Mouse (Mus musculus) kidney, embryonic 15.5 days (tissue): ENCODE data around the gene Smad3. TPM values are rescaled to one million over a fixed set of nuclear protein-coding genes. Genes with fewer than 3 reads are reported as not detected.

Experiments
- ATAC-seq: fragments of 200-750 bp; cut with Nextera tagmentation; replicated peaks from 2 replicates; pipeline ENCODE4 v1.8.0; 2017; ENCODE audit warnings: moderate TSS enrichment; ENCODE audit not compliant: low FRiP score
- H3K27ac ChIP-seq: fragments of 300-500 bp; sonication (generic); 2 replicates; pipeline ENCODE4 v1.5.1; 2015; ENCODE audit warnings: mild to moderate bottlenecking, inconsistent platforms
- H3K27me3 ChIP-seq: fragments of 300-500 bp; sonication (generic); 2 replicates; pipeline ENCODE4 v1.6.1; 2015; ENCODE audit warnings: inconsistent platforms
- H3K36me3 ChIP-seq: fragments of 300-500 bp; sonication (generic); 2 replicates; pipeline ENCODE4 v1.6.1; 2015; ENCODE audit warnings: inconsistent platforms
- H3K4me1 ChIP-seq: fragments of 300-500 bp; sonication (generic); 2 replicates; pipeline ENCODE4 v1.6.1; 2015; ENCODE audit warnings: inconsistent platforms
- H3K4me2 ChIP-seq: fragments of 300-500 bp; sonication (generic); 2 replicates; pipeline ENCODE4 v1.6.1; 2015; ENCODE audit warnings: moderate library complexity, mild to moderate bottlenecking, inconsistent platforms
- H3K4me3 ChIP-seq: fragments of 300-500 bp; sonication (generic); replicated peaks from 2 replicates; pipeline ENCODE4 v1.5.1; 2015; ENCODE audit warnings: mild to moderate bottlenecking, inconsistent platforms
- H3K9ac ChIP-seq: fragments of 300-500 bp; sonication (generic); 2 replicates; pipeline ENCODE4 v1.6.1; 2015; ENCODE audit warnings: mild to moderate bottlenecking, inconsistent platforms
- H3K9me3 ChIP-seq: fragments of 300-500 bp; sonication (generic); replicated peaks from 2 replicates; pipeline ENCODE4 v1.6.1; 2016; ENCODE audit warnings: inconsistent platforms
- WGBS: fragments of 180-500 bp; shearing (Covaris S2); methylation state at CpG from one replicate; pipeline ENCODE4 v1.1.7; 2015; ENCODE audit warnings: mixed read lengths; 5-methylcytosine and 5-hydroxymethylcytosine counted together
- polyA plus RNA-seq: library from polyadenylated mRNA; unstranded; fragments of >200 nt; fragmentation: Nextera tagmentation; extraction: Ambion mirVana; gene quantifications from 2 replicates; pipeline ENCODE4 v1.2.1, GENCODE M21; 2015

The Smad3 gene
- polyA plus RNA-seq, 1 experiment from 2014 or later, result 25.0 TPM

- Histone ChIP-seq H3K9me3 (no peaks in the 10 kb centered on the region), H3K9ac (no peak overlapping the region), H3K4me2 (no peak overlapping the region), H3K27me3 (no peaks in the 10 kb centered on the region), H3K27ac (no peak overlapping the region), H3K36me3 (no peaks in the 10 kb centered on the region), H3K4me3 (no peak overlapping the region), H3K4me1 (peaks cover 86% of the 10 kb centered on the region)
- ATAC-seq, result no peak
- WGBS, result 68% methylated on average over 5 of the region's 5 CpGs
Measured at GRCm38 (mm10) chr9:63724750-63725149, 33.0 kb downstream of the Smad3 start.

- no peaks in the 10 kb centered on the region for H3K36me3 ChIP-seq
- H3K4me3 ChIP-seq, result no peak overlapping the region
- H3K4me1 ChIP-seq, result peaks cover 89% of the 10 kb centered on the region
- H3K27ac ChIP-seq, result no peak overlapping the region
- no peak overlapping the region for H3K4me2 ChIP-seq
- H3K9me3 ChIP-seq, result no peaks in the 10 kb centered on the region
- WGBS, result 82% methylated on average over 9 of the region's 9 CpGs
- no peak for ATAC-seq
- H3K9ac ChIP-seq, result no peak overlapping the region
- no peaks in the 10 kb centered on the region for H3K27me3 ChIP-seq
Measured at GRCm38 (mm10) chr9:63722918-63723317, 34.9 kb downstream of the Smad3 start.

GRCm38 (mm10) chr9:63722350-63722749, 35.4 kb downstream of the Smad3 start:
- Histone ChIP-seq H3K9ac (no peak overlapping the region), H3K4me2 (no peak overlapping the region), H3K9me3 (no peaks in the 10 kb centered on the region), H3K27ac (0 out of 2 replicates have a peak overlapping the region, but pooled peaks have one; percentile 41), H3K4me1 (peaks cover 89% of the 10 kb centered on the region), H3K4me3 (no peak overlapping the region), H3K36me3 (no peaks in the 10 kb centered on the region), H3K27me3 (no peaks in the 10 kb centered on the region)
- ATAC-seq, result no peak
- WGBS, result 78% methylated on average over 7 of the region's 7 CpGs

- Histone ChIP-seq H3K4me3 (no peak overlapping the region), H3K4me1 (peaks cover 89% of the 10 kb centered on the region), H3K4me2 (no peak overlapping the region), H3K9me3 (no peaks in the 10 kb centered on the region), H3K9ac (no peak overlapping the region), H3K27me3 (no peaks in the 10 kb centered on the region), H3K36me3 (no peaks in the 10 kb centered on the region), H3K27ac (peak overlapping the region; percentile 74)
- ATAC-seq, result no peak
- WGBS, result 69% methylated on average over 9 of the region's 9 CpGs
Measured at GRCm38 (mm10) chr9:63721573-63722275, 36.1 kb downstream of the Smad3 start.

GRCm38 (mm10) chr9:63720715-63721114, 37.1 kb downstream of the Smad3 start:
- ATAC-seq, result no peak
- H3K27ac ChIP-seq, result peak overlapping the region; percentile 74
- peaks cover 89% of the 10 kb centered on the region for H3K4me1 ChIP-seq
- no peaks in the 10 kb centered on the region for H3K27me3 ChIP-seq
- H3K9me3 ChIP-seq, result no peaks in the 10 kb centered on the region
- no peak overlapping the region for H3K4me3 ChIP-seq
- no peak overlapping the region for H3K9ac ChIP-seq
- 38% methylated on average over 6 of the region's 6 CpGs for WGBS
- H3K36me3 ChIP-seq, result no peaks in the 10 kb centered on the region
- no peak overlapping the region for H3K4me2 ChIP-seq

GRCm38 (mm10) chr9:63719770-63720440, 37.9 kb downstream of the Smad3 start:
- H3K27ac ChIP-seq, result peak overlapping the region; percentile 74; the same call in 1 of the 2 replicates
- 69% methylated on average over 16 of the region's 16 CpGs for WGBS
- H3K36me3 ChIP-seq, result no peaks in the 10 kb centered on the region
- H3K4me1 ChIP-seq, result peaks cover 94% of the 10 kb centered on the region
- ATAC-seq, result no peak
- H3K4me3 ChIP-seq, result no peak overlapping the region
- no peaks in the 10 kb centered on the region for H3K9me3 ChIP-seq
- no peak overlapping the region for H3K4me2 ChIP-seq
- no peaks in the 10 kb centered on the region for H3K27me3 ChIP-seq
- no peak overlapping the region for H3K9ac ChIP-seq

- Histone ChIP-seq H3K9ac (no peak overlapping the region), H3K27me3 (no peaks in the 10 kb centered on the region), H3K4me2 (no peak overlapping the region), H3K4me1 (peaks cover 95% of the 10 kb centered on the region), H3K9me3 (no peaks in the 10 kb centered on the region), H3K4me3 (no peak overlapping the region), H3K36me3 (no peaks in the 10 kb centered on the region), H3K27ac (no peak overlapping the region)
- no peak for ATAC-seq
- whole genome bisulfite sequencing, result 50% methylated on average over 9 of the region's 9 CpGs
Measured at GRCm38 (mm10) chr9:63718735-63719358, 38.9 kb downstream of the Smad3 start.

- H3K4me2 ChIP-seq, result no peak overlapping the region
- H3K9me3 ChIP-seq, result no peaks in the 10 kb centered on the region
- H3K27me3 ChIP-seq, result no peaks in the 10 kb centered on the region
- no peak overlapping the region for H3K27ac ChIP-seq
- 74% methylated on average over 4 of the region's 4 CpGs for WGBS
- no peak overlapping the region for H3K9ac ChIP-seq
- no peak for ATAC-seq
- H3K36me3 ChIP-seq, result no peaks in the 10 kb centered on the region
- H3K4me1 ChIP-seq, result peaks cover 93% of the 10 kb centered on the region
- no peak overlapping the region for H3K4me3 ChIP-seq
Measured at GRCm38 (mm10) chr9:63718170-63718569, 39.6 kb downstream of the Smad3 start.

- Histone ChIP-seq H3K9ac (no peak overlapping the region), H3K4me3 (no peak overlapping the region), H3K27ac (peak overlapping the region; percentile 84), H3K9me3 (no peaks in the 10 kb centered on the region), H3K36me3 (no peaks in the 10 kb centered on the region), H3K4me2 (no peak overlapping the region), H3K27me3 (no peaks in the 10 kb centered on the region), H3K4me1 (peaks cover 93% of the 10 kb centered on the region)
- 46% methylated on average over 3 of the region's 3 CpGs for WGBS
- no peak for ATAC-seq
Measured at GRCm38 (mm10) chr9:63717474-63718005, 40.3 kb downstream of the Smad3 start.

- Histone ChIP-seq H3K9me3 (no peaks in the 10 kb centered on the region), H3K9ac (no peak overlapping the region), H3K36me3 (0 out of 2 replicates have a peak, but pooled peaks cover 4% of the 10 kb centered on the region), H3K4me3 (no peak overlapping the region), H3K27ac (peak overlapping the region; percentile 84), H3K4me2 (peak overlapping the region; percentile 29), H3K4me1 (peaks cover 94% of the 10 kb centered on the region), H3K27me3 (no peaks in the 10 kb centered on the region)
- WGBS, result 10% methylated on average over 18 of the region's 18 CpGs
- peak; percentile 78 for ATAC-seq
Measured at GRCm38 (mm10) chr9:63716150-63717138, 41.4 kb downstream of the Smad3 start.

- H3K4me3 ChIP-seq, result no peak overlapping the region
- no peak overlapping the region for H3K9ac ChIP-seq
- no peaks in the 10 kb centered on the region for H3K27me3 ChIP-seq
- WGBS, result 70% methylated on average over 6 of the region's 6 CpGs
- no peak overlapping the region for H3K27ac ChIP-seq
- no peak overlapping the region for H3K4me2 ChIP-seq
- H3K36me3 ChIP-seq, result peaks cover 15% of the 10 kb centered on the region
- no peak for ATAC-seq
- H3K9me3 ChIP-seq, result 0 out of 2 replicates have a peak, but pooled peaks cover 2% of the 10 kb centered on the region
- H3K4me1 ChIP-seq, result peaks cover 83% of the 10 kb centered on the region
Measured at GRCm38 (mm10) chr9:63714572-63714971, 43.2 kb downstream of the Smad3 start.
